Mouse (Mus musculus) 3T3-L1 (cell line): Measurements from ENCODE around the gene Psmb7.

ENCODE experiments used
- DNase-seq: peaks from one replicate; pipeline ENCODE4 v3.0.0-alpha.2; 2015; ENCODE audit warnings: low read depth, low spot score

Psmb7 gene

GRCm38 (mm10) chr2:38591751-38592459 is 52.0 kb downstream of the Psmb7 start:
- DNase-seq, result peak; percentile 54

GRCm38 (mm10) chr2:38586733-38587132 is 57.2 kb downstream of the Psmb7 start:
- DNase-seq, result no peak

GRCm38 (mm10) chr2:38585379-38585736 is 58.5 kb downstream of the Psmb7 start:
- no peak for DNase-seq

GRCm38 (mm10) chr2:38584514-38585378 is 59.1 kb downstream of the Psmb7 start:
- DNase-seq, result no peak

GRCm38 (mm10) chr2:38583982-38584381 is 59.9 kb downstream of the Psmb7 start:
- no peak for DNase-seq

GRCm38 (mm10) chr2:38579528-38579927 is 64.4 kb downstream of the Psmb7 start:
- no peak for DNase-seq

DNA sequence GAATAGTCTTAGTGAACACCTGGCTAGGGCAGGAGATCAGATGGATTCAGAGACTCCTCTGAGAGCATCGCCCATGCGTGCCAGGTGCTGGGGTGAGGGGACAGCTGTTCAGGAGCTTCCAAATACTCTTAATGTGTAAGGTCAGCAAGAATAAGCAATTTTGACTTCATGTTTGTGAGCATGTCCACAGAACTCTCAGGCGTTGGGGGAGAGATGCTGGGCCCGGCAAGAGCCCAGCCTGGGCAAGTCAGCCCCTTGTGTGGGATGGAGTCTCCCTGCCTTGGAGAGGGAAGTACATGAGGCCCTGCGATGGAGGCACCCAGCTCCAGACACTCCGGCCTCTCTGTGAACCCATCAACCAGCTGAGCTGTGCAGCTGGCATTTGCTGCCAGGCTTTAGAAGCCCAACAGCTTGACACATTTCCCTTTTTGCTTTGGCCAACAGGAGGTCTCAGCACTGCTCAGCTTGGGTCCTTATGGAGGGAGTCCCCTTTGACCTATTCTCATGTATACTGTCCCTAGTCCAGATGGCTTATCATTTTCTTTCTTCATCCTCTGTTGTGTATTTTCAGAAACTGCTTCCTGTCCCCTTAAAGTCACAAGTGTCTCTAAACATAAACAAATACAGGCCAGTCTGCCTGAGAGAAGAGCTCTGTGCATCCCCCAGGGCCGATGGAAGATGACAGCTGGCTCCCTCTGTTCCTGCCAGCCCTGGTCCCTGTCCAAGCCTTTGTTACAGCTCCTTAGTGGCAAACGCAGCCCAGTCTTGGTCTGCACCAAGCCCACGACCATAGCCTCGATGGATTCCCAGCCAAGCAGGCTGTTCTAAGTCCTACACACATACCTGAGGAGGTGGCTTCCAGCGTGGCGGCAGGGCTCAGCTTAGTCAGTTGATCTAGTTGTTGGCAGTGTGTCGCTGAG is 65.0 kb downstream of the Psmb7 start:
- DNase-seq, result no peak

DNA sequence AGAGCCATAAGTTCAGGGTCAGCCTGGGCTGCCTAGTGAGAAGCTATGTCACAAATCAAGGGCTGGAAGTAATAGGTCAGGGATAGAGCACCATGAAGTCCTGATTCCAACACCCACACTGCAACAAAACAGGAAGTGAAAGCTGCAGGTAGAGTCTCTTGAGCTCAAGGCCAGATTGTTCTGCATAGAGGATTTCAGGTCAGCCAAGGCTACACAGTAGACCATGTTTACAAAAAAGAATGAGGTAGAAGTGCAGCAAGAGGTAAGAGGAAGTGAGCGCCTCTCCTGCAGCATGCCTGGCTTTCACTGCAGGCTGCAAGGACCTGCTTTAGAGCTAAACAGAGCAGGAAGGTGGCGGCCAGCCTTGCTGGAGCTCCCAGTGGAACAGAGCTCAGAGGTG is 69.2 kb downstream of the Psmb7 start:
- no peak for DNase-seq

DNA sequence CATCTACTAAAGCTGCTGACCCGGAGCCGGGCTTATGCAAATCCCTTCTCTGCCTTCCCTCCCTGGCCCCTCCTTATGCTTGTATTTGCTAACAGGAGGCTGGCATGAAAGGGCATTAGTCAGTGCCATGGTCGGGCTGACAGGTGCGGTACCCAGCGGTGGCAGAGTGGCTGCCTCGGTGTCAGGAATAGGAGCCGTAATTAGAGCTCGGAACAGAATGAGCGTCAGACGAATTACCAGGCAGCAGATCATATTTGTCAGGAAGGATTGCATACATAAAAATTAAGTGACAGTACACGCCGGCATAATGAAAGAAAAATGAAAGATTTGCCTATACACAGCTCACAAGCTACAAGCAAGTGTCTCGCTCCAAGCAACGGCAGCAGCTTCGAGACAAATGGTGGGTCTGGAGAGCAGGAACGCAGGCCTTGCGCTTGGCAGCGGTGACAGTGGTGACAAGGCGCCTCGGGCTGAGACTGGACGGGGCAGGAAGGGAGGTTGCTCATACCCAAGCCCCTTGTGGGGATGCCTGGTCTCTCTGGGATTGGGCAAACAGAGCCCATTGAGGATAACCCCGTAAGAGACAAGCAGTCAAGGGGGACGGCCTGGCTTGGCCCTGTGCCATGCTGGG is 71.8 kb downstream of the Psmb7 start:
- DNase-seq, result no peak

DNA sequence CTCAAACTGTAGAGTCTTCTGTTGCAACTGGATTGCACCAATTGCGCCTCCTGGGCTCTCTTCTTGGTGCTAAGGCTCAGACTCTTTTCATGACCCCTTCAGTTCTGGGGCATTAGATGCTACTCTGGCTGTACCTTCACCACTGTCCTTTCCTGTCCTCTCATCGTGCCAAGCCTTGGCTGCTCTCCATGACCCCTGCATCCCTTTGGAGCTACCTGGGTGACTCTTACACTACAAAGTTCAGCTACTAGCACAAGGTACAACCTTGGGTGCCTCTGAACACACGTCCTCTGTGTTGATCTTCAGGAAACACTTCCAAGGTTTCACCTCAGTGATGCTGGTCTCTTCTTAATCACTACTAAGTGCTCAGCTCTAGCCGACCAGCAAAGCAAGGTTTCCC is 81.3 kb downstream of the Psmb7 start:
- DNase-seq, result no peak

DNA sequence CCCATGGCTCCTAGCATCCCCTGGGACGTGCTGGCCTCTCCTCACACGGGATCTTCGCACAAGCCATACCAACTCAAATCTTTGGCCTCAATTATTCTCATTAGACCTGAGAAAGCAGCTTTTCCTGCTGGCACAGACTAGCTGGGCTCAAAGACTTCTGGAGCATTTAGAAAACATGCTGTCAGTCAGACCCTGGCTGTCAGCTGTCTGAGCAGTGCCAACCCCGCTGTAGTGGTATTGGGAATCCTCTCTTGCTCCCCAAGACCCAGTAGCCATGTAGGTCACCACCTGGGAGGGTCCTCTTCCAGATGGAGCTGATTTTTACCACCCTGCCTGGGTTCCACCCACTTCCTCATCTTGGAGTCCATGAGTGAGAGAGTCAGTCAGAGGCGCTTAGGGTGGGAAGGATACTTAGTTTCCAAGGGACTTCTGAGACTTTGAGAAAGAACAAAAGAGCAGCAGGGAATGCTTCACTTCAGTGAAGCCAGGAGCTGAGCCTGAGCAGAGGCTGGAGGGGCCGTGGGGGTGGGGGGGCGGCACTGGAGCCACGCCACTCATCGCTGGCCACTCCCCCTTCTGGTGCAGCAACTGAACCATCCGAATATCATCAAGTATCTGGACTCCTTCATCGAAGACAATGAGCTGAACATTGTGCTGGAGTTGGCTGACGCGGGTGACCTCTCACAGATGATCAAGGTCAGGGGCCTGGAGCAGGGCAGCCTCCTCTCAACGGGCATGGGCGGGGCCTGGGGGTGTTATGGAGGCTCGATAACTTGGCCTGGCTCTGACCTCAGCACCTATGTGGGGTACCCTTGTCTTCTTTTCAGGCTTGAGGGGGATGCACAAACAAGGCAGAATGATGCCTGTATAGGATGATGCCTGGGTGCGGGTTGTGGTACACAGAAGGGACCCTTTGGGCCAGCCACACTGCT is 83.3 kb downstream of the Psmb7 start:
- no peak for DNase-seq

- DNase-seq, result no peak
Measured at GRCm38 (mm10) chr2:38556721-38557120, 87.2 kb downstream of the Psmb7 start.

DNA sequence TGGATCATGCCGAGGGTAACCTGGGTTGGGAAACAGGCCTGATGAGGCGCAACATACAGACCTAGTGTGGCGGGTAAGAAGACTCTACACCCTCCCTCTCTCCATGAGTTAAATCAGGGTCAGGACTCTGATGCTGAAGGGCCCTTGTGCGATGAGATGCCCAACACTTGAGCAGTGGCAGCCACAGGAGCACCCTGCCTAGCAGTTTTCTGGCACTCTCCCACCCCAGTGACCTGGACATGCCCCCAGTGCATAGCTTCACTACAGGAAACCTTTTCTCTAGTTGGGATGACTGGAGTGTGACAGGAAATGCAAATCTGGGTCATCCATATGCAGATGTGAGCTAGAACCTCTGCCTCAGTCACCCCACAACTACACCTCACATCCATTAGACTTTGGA is 88.2 kb downstream of the Psmb7 start:
- DNase-seq, result no peak

- DNase-seq, result no peak
Measured at GRCm38 (mm10) chr2:38554226-38554995, 89.5 kb downstream of the Psmb7 start.

DNA sequence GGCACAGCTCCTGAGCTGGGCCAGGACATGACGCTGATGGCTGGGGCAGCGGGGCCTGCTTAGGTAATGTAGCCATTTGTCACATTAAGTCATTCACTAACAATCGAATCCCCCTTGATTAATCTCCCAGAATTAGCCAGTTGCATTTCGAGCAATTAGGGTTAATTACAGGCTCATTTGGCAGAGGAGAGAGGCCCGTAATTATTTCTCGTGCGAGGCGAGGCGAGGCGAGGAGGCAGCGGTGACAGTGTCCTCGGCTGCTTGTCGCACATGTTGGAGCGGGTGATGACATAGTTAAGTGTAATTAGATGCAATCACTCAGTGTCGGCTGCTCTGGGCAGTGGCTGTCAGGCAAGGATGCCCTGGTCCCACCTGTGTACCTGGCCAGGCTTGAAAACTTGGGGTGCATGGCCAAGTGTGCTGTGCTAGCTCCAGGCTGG is 91.9 kb downstream of the Psmb7 start:
- no peak for DNase-seq

DNA sequence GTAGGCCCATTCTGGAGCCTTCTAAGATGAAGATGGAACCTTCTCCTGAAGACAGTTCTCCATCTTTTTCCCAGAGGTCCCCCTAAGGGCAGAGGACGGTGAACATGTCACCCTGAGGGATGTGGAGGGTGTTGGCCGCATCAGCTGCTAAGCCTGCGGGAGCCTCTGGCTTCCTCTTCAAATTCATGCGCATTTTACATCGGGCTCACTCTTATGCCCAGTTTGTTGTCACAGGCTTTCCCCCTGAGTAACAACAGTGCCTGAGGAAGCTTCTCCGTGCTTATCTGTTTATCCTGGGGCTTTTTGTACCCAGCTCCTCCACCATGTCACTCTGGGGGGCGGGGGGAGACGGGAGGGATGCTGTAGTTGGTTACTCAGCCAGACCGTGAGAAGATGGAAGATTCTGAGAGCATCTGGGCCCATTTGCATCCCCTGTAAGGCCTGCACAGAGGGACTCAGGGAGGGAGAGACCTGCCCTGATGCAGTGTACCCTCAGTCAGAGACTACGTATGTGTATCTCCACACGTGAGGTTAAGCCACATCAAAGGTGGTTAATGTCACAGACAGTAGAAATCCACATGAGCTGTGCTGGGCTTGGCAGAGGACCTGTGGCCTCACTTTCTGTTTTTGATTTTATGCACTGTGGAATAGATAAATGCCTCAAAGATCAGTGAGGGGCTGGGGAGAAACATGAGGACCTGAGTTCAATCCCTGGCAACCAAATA is 95.9 kb downstream of the Psmb7 start:
- DNase-seq, result no peak

GRCm38 (mm10) chr2:38546748-38547147 is 97.1 kb downstream of the Psmb7 start:
- peak; percentile 68 for DNase-seq

DNA sequence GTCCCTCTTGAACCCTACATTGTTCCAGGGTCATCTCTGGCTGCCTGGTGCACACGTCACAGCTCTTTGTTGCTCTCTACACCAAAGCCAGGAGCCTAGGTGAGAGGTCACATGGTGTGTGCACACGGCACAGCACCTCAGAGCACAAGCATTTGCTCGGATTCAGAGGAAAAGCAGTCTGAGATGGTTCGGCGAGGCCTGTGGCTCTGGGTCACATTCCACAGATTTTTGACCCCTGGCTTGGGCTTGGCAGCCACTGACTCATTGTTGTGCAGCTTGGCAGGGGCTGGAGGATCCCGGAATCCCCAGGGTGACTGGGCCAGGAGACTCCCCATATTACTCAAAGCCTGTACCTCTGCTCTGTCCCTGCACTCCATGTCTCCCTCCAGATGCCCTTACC is 97.7 kb downstream of the Psmb7 start:
- DNase-seq, result peak; percentile 99

GRCm38 (mm10) chr2:38545706-38546105 is 98.2 kb downstream of the Psmb7 start:
- DNase-seq, result no peak
